Mouse (Mus musculus) liver, adult 2 months (tissue): ENCODE data around the gene Mrpl17. TPM values are rescaled to one million over a fixed set of nuclear protein-coding genes. Genes with fewer than 3 reads are reported as not detected.
A peak's percentile ranks its signal among the peaks of the same experiment; 100 is the strongest.

Experiments
- DNase-seq: peaks from one replicate; pipeline ENCODE4 v3.0.0-alpha.2; 2011; ENCODE audit warnings: low read depth, low spot score; ENCODE audit errors: extremely low read depth
- H3K27ac ChIP-seq: fragments of 200-500 bp; replicated peaks from 2 replicates; pipeline ENCODE4 v1.5.1; 2012; ENCODE audit warnings: low read depth, mild to moderate bottlenecking, control low read depth, inconsistent platforms, low read length; ENCODE audit not compliant: insufficient read depth
- H3K27me3 ChIP-seq: fragments of 200-500 bp; 2 replicates; pipeline ENCODE4 v1.6.1; 2012; ENCODE audit warnings: mild to moderate bottlenecking, moderate library complexity, low read length, inconsistent platforms; ENCODE audit not compliant: control insufficient read depth, insufficient read depth
- H3K36me3 ChIP-seq: fragments of 200-500 bp; 2 replicates; pipeline ENCODE4 v1.6.1; 2012; ENCODE audit warnings: low read length, inconsistent platforms; ENCODE audit not compliant: control insufficient read depth, insufficient read depth
- H3K4me1 ChIP-seq: fragments of 200-500 bp; 2 replicates; pipeline ENCODE4 v1.6.1; 2011; ENCODE audit warnings: low read length; ENCODE audit not compliant: control insufficient read depth, insufficient read depth
- H3K4me3 ChIP-seq: fragments of 200-500 bp; 2 replicates; pipeline ENCODE4 v1.5.1; 2011; ENCODE audit warnings: low read depth, mild to moderate bottlenecking, control low read depth, low read length, moderate library complexity; ENCODE audit not compliant: insufficient read depth
- H3K79me2 ChIP-seq: fragments of 200-500 bp; 2 replicates; pipeline ENCODE4 v1.6.1; 2012; ENCODE audit warnings: inconsistent platforms, mild to moderate bottlenecking, low read length, moderate library complexity; ENCODE audit not compliant: control insufficient read depth, insufficient read depth
- H3K9ac ChIP-seq: fragments of 200-500 bp; 2 replicates; pipeline ENCODE4 v1.6.1; 2012; ENCODE audit warnings: low read depth, mild to moderate bottlenecking, control low read depth, inconsistent platforms, low read length
- CTCF ChIP-seq: fragments of 200-500 bp; IDR thresholded peaks from 2 replicates; pipeline ENCODE4 v1.5.1; 2011; ENCODE audit warnings: low read depth, low read length, control low read depth
- POLR2A ChIP-seq: fragments of 200-500 bp; IDR thresholded peaks from 2 replicates; pipeline ENCODE4 v1.6.1; 2011; ENCODE audit warnings: low read length, control low read depth; ENCODE audit not compliant: insufficient read depth; ENCODE audit errors: extremely low read depth
- WGBS: fragments of 180-500 bp; shearing (Covaris S2); methylation state at CpG from one replicate; pipeline ENCODE4 v1.1.7; 2018; 5-methylcytosine and 5-hydroxymethylcytosine counted together
- polyA plus RNA-seq: library from polyadenylated mRNA; depleted of rRNA; stranded (reverse); fragments of >200 nt; gene quantifications from 2 replicates; pipeline ENCODE4 v1.2.3, GENCODE M21; 2012
- total RNA-seq: library from RNA; depleted of rRNA; stranded (reverse); fragments of >200 nt; gene quantifications from 2 replicates; pipeline ENCODE4 v1.2.3, GENCODE M21; 2014

Gene Mrpl17
- total and polyA plus RNA-seq, 2 experiments, result 118 to 261 TPM

DNA sequence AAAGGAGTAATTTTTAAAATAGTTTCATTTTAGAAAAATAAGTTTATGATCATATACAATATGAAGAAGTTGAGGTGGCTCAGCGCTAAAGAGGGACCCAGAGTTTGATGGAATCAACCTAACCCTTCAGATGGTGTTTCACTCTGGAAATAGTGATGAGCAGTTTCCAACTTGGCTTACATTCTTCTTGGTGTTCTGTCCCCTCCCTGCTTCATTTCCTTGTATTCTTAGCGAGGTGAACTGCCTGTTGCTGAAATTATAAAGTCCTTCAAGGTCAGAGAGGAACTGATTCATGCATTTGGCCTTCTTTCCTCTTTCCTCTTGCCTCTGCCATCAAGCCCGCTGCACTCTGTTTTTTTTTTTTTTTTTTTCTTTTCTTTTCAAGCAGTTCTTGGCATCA, 1.7 kb upstream of the Mrpl17 start:
- H3K36me3 ChIP-seq, result peaks cover 6% of the 10 kb centered on the region; the same call in 1 of the 2 replicates
- no peak overlapping the region for H3K4me3 ChIP-seq
- H3K27me3 ChIP-seq, result no peaks in the 10 kb centered on the region
- H3K79me2 ChIP-seq, result peaks cover 6% of the 10 kb centered on the region; the same call in 1 of the 2 replicates
- DNase-seq, result no peak
- TF ChIP-seq CTCF, result no peak
- no peak for TF ChIP-seq POLR2A
- H3K4me1 ChIP-seq, result peaks cover 10% of the 10 kb centered on the region
- 80% methylated on average over 3 of the region's 3 CpGs for WGBS
- H3K27ac ChIP-seq, result no peak overlapping the region
- H3K9ac ChIP-seq, result no peak overlapping the region

DNA sequence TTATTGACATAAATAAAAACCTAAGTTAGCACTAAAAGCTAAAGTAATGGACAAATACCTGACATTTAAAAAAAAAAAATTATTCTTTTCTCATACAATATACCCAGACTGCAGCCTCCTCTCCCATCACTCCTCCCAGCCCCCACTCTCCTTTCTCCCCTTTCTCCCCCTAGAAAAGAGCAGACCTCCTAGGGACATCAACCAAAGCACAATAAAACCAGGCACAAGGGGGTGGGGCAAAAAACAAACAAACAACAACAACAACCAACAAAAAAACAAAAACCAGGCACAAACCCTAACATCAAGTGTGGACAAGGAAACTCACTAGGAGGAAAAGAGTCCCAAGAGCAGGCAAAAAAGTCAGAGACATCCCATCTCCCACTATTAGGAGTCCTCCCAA, 617 bp upstream of the Mrpl17 start:
- Histone ChIP-seq H3K79me2 (peaks cover 6% of the 10 kb centered on the region; the same call in 1 of the 2 replicates), H3K4me3 (no peak overlapping the region), H3K36me3 (peaks cover 6% of the 10 kb centered on the region; the same call in 1 of the 2 replicates), H3K4me1 (peaks cover 12% of the 10 kb centered on the region), H3K27ac (no peak overlapping the region), H3K27me3 (no peaks in the 10 kb centered on the region), H3K9ac (no peak overlapping the region)
- no peak for DNase-seq
- TF ChIP-seq CTCF (no peak), POLR2A (no peak)

DNA sequence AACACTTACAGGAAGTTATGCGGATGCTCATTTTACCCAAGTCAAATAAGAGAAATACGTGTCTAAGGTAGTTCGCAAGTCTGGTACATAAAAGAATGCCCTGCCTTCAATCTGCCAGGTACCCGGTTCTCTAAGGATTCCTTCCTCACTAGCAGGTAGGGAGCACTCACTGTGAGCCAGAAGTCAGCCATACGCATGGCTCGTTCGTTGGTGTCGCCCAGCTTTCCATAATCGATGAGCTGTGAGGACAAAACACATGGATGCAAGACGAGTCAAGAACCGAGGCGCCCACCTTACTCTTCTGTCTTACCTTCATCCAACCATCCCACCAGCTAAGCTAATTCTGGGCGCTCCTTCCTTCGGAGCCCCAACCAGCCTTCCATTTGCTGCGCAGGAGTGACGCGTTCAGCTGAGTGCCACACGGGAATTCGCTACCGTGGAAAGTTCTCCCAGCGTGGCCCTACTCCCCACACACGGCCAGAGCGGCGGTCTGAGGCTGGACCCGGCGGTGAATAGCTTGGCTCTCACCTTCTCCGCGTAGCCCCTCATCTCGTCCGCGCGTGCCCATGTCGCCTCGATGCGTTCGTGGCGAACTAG, 521 bp downstream of the Mrpl17 start:
- DNase-seq, result peak; percentile 18
- Histone ChIP-seq H3K4me3 (peak overlapping the region; percentile 82), H3K36me3 (peaks cover 6% of the 10 kb centered on the region; the same call in 1 of the 2 replicates), H3K4me1 (peaks cover 12% of the 10 kb centered on the region), H3K27me3 (no peaks in the 10 kb centered on the region), H3K27ac (peak overlapping the region; percentile 75), H3K79me2 (peaks cover 6% of the 10 kb centered on the region; the same call in 1 of the 2 replicates), H3K9ac (peak overlapping the region; percentile 92)
- 1% methylated on average over 37 of the region's 37 CpGs for WGBS
- no peak for TF ChIP-seq POLR2A
- no peak for TF ChIP-seq CTCF

DNA sequence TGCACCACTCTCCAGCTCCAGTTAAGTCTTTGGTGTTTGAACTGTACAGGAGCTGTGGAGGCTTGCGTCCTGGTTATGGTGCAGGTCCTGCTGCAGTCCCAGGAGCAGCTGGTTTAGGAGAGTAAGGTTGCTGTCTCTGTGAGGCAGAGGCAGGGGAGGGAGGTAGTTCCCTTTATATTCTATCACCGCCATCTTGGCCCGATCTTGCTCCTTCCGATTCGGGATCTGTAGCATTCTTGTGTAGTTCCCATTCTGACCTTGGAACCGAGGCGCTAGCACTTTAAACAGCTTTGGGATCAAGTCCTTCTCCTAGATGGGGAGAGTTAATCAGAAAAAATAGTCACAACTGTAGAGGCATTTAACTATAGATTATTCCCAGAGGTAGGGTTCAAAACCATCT, 1.1 kb downstream of the Mrpl17 start:
- TF ChIP-seq POLR2A, result no peak
- no peak for TF ChIP-seq CTCF
- Histone ChIP-seq H3K79me2 (peaks cover 6% of the 10 kb centered on the region; the same call in 1 of the 2 replicates), H3K36me3 (peaks cover 6% of the 10 kb centered on the region; the same call in 1 of the 2 replicates), H3K27ac (no peak overlapping the region), H3K4me1 (peaks cover 12% of the 10 kb centered on the region), H3K9ac (no peak overlapping the region; the same call in 1 of the 2 replicates), H3K4me3 (peak overlapping the region; percentile 82; the same call in 1 of the 2 replicates), H3K27me3 (no peaks in the 10 kb centered on the region)
- no peak for DNase-seq
- WGBS, result 67% methylated on average over 7 of the region's 7 CpGs

DNA sequence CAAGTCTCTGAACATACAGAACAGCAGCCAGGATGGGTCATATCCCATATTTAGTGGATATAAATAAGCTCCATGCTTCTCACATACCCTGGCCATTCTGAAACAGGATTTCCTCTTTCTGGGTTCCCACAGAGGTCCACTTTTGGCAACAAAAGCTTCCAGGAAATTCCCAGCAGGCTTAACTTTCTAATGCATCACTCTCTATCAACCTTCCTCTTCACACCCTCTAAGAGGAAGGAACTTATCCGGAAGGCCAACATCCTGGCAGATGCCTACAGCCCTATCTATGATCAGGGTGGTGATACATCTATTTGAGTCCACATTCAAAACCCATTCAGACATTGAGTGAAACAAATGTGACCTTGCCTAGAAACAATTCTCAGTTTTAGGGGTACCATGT, 2.5 kb downstream of the Mrpl17 start:
- WGBS, result 59% methylated on average over 1 of the region's 1 CpGs

DNA sequence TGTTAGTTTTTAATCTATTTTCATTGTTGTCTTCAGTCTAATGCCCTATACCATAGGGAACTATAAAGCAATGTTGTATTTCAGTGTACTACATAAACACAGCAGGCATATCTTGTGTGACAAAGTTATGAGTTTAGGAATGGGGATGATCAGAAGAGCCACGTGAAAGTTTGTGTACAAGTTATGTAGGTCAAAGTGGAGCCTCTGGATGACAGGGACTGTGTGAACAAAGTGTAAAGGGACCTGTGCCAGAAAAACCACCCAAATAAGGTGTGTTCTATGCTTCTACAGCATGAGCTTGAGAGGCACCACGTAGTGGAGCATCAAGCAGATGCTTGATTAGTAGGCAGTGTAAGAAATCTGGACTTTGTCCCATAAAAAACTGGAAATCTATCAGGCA, 4.2 kb downstream of the Mrpl17 start:
- H3K27ac ChIP-seq, result no peak overlapping the region
- peaks cover 6% of the 10 kb centered on the region; the same call in 1 of the 2 replicates for H3K36me3 ChIP-seq
- no peak overlapping the region for H3K9ac ChIP-seq
- peaks cover 12% of the 10 kb centered on the region for H3K4me1 ChIP-seq
- H3K79me2 ChIP-seq, result peaks cover 6% of the 10 kb centered on the region; the same call in 1 of the 2 replicates
- H3K27me3 ChIP-seq, result no peaks in the 10 kb centered on the region
- 12% methylated on average over 2 of the region's 2 CpGs for WGBS
- TF ChIP-seq POLR2A (no peak), CTCF (no peak)
- H3K4me3 ChIP-seq, result no peak overlapping the region
- DNase-seq, result peak; percentile 86

More for the DNA sequence above, 2.5 kb downstream of the Mrpl17 start:
- Histone ChIP-seq H3K27me3 (no peaks in the 10 kb centered on the region), H3K9ac (no peak overlapping the region), H3K36me3 (peaks cover 6% of the 10 kb centered on the region; the same call in 1 of the 2 replicates), H3K79me2 (peaks cover 6% of the 10 kb centered on the region; the same call in 1 of the 2 replicates), H3K4me3 (no peak overlapping the region), H3K4me1 (peaks cover 12% of the 10 kb centered on the region), H3K27ac (no peak overlapping the region)
- TF ChIP-seq POLR2A, result no peak
- TF ChIP-seq CTCF, result no peak
- no peak for DNase-seq
